Mouse (Mus musculus): ENCODE data around the gene Sult1e1. TPM values are rescaled to one million over a fixed set of nuclear protein-coding genes. Genes with fewer than 3 reads are reported as not detected.

Gene Sult1e1
- polyA plus RNA-seq (2014; fragmentation: Illumina TruSeq; extraction: RNeasy Lipid Tissue Mini Kit (QIAGEN cat#74804); ENCODE audit: low read depth, low replicate concordance): not detected

GRCm38 (mm10) chr5:87591494-87591893 is at the start of gene Sult1e1:
Gene Sult1e1 (minus strand): TSS chr5:87591594.

DNA sequence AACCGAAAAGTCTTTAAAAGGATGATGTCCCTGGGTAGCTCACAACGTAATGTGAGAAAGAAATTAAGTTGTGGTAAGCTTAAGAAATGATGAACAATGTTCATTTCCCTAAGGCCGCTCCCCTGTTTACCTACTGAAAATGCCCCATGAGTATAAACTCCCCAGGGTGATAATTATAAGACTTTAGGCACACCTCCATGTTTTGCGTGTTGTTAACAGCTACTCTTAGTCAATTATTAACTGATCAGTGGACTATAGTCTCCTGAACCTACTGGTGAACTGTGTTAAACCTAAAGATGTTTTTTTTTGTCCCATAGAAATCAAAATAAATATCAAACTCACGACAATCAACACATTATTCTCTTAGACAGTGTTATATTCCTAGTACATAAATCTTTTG is 22.5 kb downstream of the Sult1e1 start, which contains the start of gene Sult1d1:
Gene Sult1d1 (minus strand): TSS at position 183 of the 400 bp plus-strand sequence.

DNA sequence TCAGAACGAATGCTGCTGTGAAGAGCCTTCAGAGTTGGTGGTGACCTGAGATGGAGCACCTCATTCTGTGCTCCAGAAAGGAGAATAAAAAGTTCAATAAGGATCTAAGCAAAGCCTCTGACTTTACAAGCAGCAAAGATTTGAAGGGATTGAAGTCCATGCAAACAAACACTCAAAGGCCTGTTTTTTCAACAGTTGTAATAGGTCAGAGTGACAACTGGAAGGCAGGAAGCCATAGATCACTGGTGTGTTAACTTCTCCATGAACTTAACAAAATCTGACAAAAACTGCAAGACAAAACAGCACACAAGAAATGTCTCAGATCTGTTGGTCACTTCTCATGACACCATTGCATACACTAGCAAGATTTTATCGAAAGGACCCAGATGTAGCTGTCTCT is 53.3 kb downstream of the Sult1e1 start, which contains the start of gene Sult1b1:
Gene Sult1b1 (minus strand): TSS at position 85 of the 400 bp plus-strand sequence.

Other genes starting within 250 kb of the Sult1e1 start
- gene Ugt2b38, start 167.4 kb downstream of the Sult1e1 start, polyA plus RNA-seq (2014; fragmentation: Illumina TruSeq; extraction: RNeasy Lipid Tissue Mini Kit (QIAGEN cat#74804); ENCODE audit: low read depth, low replicate concordance): not detected
- not detected for gene Ugt2a2, start 109.3 kb downstream of the Sult1e1 start, polyA plus RNA-seq (2014; fragmentation: Illumina TruSeq; extraction: RNeasy Lipid Tissue Mini Kit (QIAGEN cat#74804); ENCODE audit: low read depth, low replicate concordance)
- not detected for gene Gm43638, start 104.8 kb downstream of the Sult1e1 start, polyA plus RNA-seq (2014; fragmentation: Illumina TruSeq; extraction: RNeasy Lipid Tissue Mini Kit (QIAGEN cat#74804); ENCODE audit: low read depth, low replicate concordance)
- gene Ugt2a1, start 100.7 kb downstream of the Sult1e1 start, polyA plus RNA-seq (2014; fragmentation: Illumina TruSeq; extraction: RNeasy Lipid Tissue Mini Kit (QIAGEN cat#74804); ENCODE audit: low read depth, low replicate concordance): not detected
- not detected for gene Sult1b1, start 53.4 kb downstream of the Sult1e1 start, polyA plus RNA-seq (2014; fragmentation: Illumina TruSeq; extraction: RNeasy Lipid Tissue Mini Kit (QIAGEN cat#74804); ENCODE audit: low read depth, low replicate concordance)
- 0.29 TPM for gene Sult1d1, start 22.6 kb downstream of the Sult1e1 start, polyA plus RNA-seq (2014; fragmentation: Illumina TruSeq; extraction: RNeasy Lipid Tissue Mini Kit (QIAGEN cat#74804); ENCODE audit: low read depth, low replicate concordance)
- gene Csn1s1, start 74.6 kb upstream of the Sult1e1 start, polyA plus RNA-seq (2014; fragmentation: Illumina TruSeq; extraction: RNeasy Lipid Tissue Mini Kit (QIAGEN cat#74804); ENCODE audit: low read depth, low replicate concordance): not detected
- gene Csn2, start 108.0 kb upstream of the Sult1e1 start, polyA plus RNA-seq (2014; fragmentation: Illumina TruSeq; extraction: RNeasy Lipid Tissue Mini Kit (QIAGEN cat#74804); ENCODE audit: low read depth, low replicate concordance): not detected
- not detected for gene Csn1s2a, start 183.0 kb upstream of the Sult1e1 start, polyA plus RNA-seq (2014; fragmentation: Illumina TruSeq; extraction: RNeasy Lipid Tissue Mini Kit (QIAGEN cat#74804); ENCODE audit: low read depth, low replicate concordance)
- not detected for gene Csn1s2b, start 216.5 kb upstream of the Sult1e1 start, polyA plus RNA-seq (2014; fragmentation: Illumina TruSeq; extraction: RNeasy Lipid Tissue Mini Kit (QIAGEN cat#74804); ENCODE audit: low read depth, low replicate concordance)
- gene Prr27, start 234.1 kb upstream of the Sult1e1 start, polyA plus RNA-seq (2014; fragmentation: Illumina TruSeq; extraction: RNeasy Lipid Tissue Mini Kit (QIAGEN cat#74804); ENCODE audit: low read depth, low replicate concordance): not detected

Data from heart, adult 10 weeks (tissue).